Mouse (Mus musculus) kidney, postnatal 36 days (tissue): ENCODE measurements around the gene Camk1g.

Experiments used
- DNase-seq, 2 experiments: peaks; one replicate each; pipeline ENCODE4 v3.0.0; 2021 to 2022; ENCODE audit warnings: mixed read lengths in 2 of 2

The Camk1g gene

GRCm38 (mm10) chr1:193332018-193332417 lies 38.1 kb downstream of the Camk1g start:
- DNase-seq = no peak

DNA sequence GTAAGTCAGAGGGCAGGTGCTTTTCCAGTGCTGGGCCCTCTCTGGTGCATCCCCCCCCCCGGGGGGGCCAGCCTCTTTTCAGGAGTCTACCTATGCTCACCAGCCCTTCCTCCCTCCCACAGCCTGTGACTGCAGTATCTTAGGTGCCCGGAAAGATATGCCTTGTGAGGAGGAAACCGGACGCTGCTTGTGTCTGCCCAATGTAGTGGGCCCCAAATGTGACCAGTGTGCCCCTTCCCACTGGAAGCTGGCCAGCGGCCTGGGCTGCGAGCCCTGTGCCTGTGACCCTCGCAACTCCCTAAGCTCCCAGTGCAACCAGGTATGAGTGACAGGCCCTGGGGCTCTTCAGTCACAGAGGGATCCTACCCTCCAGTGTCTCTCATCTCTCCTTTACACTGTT lies 39.5 kb downstream of the Camk1g start:
- no peak for DNase-seq

GRCm38 (mm10) chr1:193330172-193330571 lies 39.9 kb downstream of the Camk1g start:
- peak; percentile 80 to 89 for DNase-seq

GRCm38 (mm10) chr1:193329557-193329956 lies 40.5 kb downstream of the Camk1g start:
- DNase-seq = no peak

GRCm38 (mm10) chr1:193327686-193328085 lies 42.4 kb downstream of the Camk1g start:
- DNase-seq = peak; percentile 21 to 31

GRCm38 (mm10) chr1:193327216-193327615 lies 42.9 kb downstream of the Camk1g start:
- DNase-seq = peak in 1 of 2 experiments; percentile 30

GRCm38 (mm10) chr1:193326456-193327145 lies 43.5 kb downstream of the Camk1g start:
- peak; percentile 92 to 93 for DNase-seq

DNA sequence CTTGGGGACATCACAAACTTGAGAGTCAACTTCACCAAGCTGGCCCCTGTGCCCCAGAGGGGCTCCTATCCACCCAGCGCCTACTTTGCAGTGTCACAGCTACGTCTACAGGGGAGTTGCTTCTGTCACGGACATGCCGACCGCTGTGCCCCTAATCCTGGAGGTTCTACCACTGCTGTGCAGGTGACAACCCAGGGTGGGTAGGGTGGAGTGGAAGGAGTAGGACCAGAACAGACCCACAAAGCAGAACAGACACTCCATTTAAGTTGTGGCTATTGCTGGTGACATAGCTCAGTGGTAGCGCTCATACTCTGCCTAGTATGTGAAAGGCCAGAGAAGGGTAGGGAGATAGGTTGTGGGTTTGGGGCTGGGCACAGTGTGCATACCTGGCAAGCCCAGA lies 44.2 kb downstream of the Camk1g start:
- DNase-seq = no peak

GRCm38 (mm10) chr1:193324224-193324623 lies 45.9 kb downstream of the Camk1g start:
- DNase-seq = peak; percentile 70 to 88

- DNase-seq = no peak
Observed at GRCm38 (mm10) chr1:193323686-193324085, 46.4 kb downstream of the Camk1g start.

DNA sequence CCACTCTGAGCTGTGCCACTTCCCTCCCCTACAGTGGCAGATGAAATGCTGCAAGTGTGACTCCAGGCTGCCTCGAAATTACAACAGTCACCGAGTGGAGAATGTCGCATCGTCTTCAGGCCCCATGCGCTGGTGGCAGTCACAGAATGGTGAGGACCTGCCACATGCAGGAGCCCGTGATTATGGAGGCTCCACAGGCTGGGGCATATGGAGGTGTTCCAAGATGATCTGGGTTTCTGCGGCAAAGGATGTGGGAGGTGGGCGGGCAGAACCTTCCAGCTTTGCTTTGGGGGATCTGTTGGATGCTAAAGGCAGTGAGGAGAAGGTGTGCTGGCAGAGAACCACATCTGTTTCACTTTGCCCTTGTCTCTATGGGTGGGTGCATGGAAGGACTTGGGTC lies 49.7 kb downstream of the Camk1g start:
- no peak for DNase-seq

DNA sequence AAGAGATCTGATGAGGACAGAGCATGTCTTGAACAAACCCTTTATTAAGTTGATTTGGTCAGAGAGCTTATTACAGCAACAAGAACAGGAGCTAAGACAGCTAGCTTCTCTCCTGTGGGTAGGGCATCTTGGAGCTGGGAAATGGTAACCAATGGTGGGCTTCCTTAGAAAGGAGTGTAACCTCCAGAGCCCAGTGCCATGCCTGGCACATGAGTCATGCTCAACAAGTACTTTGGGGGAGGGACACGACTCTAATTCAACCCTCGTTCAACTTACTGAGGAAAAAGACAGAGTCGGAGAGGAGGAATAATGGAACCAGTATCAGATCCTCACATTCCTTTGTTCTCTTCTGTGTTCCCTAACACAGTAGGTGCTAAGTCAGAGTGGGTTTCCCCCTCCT lies 50.4 kb downstream of the Camk1g start:
- DNase-seq = no peak

- peak in 1 of 2 experiments; percentile 31 for DNase-seq
Observed at GRCm38 (mm10) chr1:193317159-193317559, 52.9 kb downstream of the Camk1g start.

GRCm38 (mm10) chr1:193316358-193316750 lies 53.7 kb downstream of the Camk1g start:
- DNase-seq = no peak

DNA sequence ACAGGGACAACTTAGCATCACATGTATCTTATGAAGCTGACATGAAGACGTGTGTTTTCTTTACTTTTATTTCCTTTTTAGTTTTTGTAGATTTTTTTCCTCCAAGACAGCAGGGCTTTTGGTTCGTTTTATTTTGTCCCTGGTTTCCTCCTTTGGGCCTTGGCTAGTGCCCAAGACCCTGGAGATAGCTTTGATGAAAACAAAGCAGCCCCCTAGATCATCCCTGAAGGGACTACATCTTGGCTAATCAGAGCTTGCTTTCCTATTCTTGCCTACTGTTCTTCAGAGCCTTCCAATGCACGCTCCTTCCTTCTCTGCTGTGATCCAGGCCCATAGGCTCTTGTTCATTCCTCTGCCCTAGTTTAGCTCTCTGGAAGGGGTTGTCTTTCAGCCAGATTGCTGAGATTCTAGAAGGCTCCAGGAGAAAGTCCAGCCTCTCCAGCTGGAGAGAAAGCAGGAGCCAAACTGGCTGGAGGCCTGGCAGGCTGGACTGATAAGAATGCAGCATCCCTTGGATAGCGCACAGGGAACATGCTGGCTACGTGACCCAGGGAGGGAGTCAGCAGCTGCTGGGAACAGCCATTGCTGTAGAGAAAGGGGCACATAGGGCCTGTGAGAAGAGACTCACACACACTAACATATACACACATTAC lies 54.3 kb downstream of the Camk1g start:
- DNase-seq = peak; percentile 73 to 86

DNA sequence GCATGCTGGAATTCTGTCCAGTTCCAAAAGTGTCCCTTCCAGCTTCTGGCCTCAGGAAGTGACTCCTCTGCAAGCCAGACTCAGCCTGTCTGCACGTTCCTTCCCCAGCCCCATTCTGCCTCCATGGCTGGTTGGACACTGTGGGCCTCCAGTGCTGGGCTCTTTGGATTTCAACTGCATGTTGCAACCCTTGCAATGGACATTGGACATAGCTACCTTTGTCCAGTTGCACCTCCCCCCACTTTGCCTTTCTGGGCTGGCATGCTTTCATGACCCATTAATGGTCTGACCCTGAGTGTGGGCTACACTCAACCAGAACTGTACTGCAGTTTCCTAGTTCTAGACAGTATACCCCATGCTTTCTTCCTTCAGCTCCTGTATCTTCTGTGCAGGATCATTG lies 58.5 kb downstream of the Camk1g start:
- DNase-seq = peak; percentile 84 to 89

GRCm38 (mm10) chr1:193310519-193311085 lies 59.5 kb downstream of the Camk1g start:
- peak in 1 of 2 experiments; percentile 30 for DNase-seq

DNA sequence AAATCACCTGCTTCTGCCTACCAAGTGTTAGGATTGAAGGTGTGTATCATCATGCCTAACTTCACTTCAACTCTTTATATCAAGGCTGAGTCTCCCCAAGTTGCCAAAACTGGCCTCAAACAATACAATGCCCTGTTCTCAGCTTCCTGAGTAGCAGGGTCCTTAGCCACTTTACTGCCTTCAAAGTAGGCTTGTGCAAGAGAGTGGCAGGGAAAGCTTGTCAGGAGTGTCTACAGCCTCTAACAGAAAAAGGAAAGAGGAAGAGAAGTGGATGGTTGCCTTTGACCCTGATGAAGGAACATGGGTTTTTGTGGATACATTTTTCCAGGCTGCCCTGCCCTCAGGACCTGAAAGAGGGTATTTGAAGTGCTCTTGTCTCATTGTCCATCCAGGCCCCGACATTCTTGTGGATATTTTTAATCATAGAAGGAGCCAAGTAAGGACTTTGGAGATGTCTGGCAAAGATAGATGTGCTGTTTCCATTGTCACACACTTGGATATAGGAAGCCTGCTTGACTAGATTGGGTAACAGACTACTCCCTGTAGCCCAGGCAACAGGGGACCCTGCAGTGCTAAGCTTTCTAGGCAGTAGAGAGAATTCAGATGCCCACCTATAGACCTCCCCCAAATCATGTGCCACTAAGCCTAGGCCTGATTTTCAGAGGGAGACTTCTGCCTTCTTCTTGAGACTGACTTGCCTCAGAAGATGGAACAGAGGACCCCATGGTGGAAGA lies 60.1 kb downstream of the Camk1g start:
- no peak for DNase-seq

DNA sequence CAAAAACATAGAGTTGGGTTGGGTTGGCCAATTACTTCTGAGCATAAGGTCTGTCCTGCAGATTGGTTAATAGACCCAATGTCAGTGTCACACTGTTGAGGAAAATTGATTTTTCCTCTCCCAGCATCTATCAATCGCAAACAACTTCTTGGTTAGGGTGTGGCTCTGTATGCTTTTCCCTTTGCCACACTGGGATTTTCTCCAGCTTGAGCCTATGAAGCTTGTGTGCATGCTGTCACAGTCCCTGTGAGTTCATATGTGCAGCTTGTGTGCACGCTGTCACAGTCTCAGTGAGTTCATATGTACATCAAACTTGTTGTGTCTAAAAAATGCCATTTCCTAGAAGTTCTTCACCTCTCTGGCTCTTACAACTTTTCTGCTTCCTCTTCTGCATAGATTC lies 63.3 kb downstream of the Camk1g start:
- no peak for DNase-seq

DNA sequence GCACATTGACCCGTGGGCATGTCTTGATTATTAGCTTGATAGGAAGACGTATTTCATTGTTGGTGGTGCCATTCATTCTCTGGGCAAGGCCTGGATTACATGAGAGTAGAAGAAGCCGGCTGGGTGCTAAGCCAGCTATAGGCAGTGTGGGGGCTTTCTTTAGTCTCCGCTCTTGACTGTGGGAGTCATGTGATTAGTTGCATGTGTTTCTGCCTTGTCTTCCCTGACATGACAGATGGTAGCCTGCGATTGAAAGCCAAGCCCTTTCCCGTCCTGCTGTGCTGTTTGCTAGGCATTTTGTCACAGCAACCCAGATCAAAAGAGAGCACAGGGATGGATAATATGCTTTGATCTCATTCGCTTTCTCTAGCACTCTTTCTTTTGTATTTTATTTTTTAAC lies 64.7 kb downstream of the Camk1g start:
- no peak for DNase-seq

DNA sequence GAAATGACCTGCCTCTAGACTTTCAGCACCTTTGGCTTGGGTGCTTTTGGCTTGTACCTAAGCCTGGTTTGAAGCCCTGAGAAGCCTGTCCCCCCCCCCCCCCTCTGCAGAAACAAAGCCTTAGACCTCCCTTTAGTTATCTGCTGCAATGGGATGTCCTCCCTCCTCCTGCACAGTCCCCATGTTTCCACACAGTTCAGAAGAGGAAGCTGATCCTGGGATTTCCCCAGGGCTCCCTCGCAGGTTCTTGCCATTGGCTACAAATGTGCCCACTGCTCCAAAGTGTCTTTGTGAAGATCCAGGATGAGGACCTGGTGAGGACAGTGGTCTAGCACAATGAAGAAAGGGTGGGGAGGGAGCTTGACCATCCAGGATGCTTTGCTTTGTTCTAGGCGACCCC lies 67.0 kb downstream of the Camk1g start:
- DNase-seq = no peak

DNA sequence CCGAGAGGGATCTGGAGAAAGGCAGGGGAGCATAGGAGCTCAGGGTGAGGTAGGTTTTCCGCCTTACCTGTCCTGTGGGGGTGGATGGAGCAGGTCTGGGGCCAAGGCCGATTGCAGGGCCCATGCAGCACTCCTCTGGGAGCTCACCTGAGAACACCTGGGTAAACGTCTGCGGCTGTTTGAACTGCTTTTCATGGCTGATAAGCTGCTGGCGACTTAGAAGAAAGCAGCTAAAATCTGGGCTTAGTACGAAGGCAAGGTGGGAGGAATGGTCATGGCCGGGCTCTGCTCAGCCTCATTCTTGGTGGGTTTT lies 68.0 kb downstream of the Camk1g start:
- no peak for DNase-seq

GRCm38 (mm10) chr1:193301216-193302092 lies 68.6 kb downstream of the Camk1g start:
- peak; percentile 25 to 47 for DNase-seq
